Mouse (Mus musculus) bone marrow, adult 2 months (tissue): ENCODE measurements around the gene Cpn2.

Experiments
- CTCF ChIP-seq: fragments of 200-500 bp; IDR thresholded peaks from 2 replicates; pipeline ENCODE4 v1.5.1; 2011; ENCODE audit warnings: low read length, control low read depth; ENCODE audit not compliant: control insufficient read depth, insufficient read depth
- POLR2A ChIP-seq: fragments of 200-500 bp; IDR thresholded peaks from 2 replicates; pipeline ENCODE4 v1.6.1; 2011; ENCODE audit warnings: low read depth, mild to moderate bottlenecking, control low read depth, low read length, borderline replicate concordance; ENCODE audit not compliant: control insufficient read depth

- TF ChIP-seq POLR2A (no peak), CTCF (no peak)
These were observed 43.3 kb upstream of the Cpn2 start, which contains the start of gene Gp5 for GRCm38 (mm10) chr16:30310647-30311046.
